Mouse (Mus musculus): ENCODE results near the gene Pgam2. TPM values are rescaled to one million over a fixed set of nuclear protein-coding genes. Genes with fewer than 3 reads are reported as not detected.

Gene Pgam2
- polyA plus RNA-seq, 1 experiment from 2014 or later, result 1.2 TPM

GRCm38 (mm10) chr11:5802457-5803217 lies 896 bp downstream of the Pgam2 start:
- no peak overlapping the region for H3K4me2 ChIP-seq
- ATAC-seq, result peak; percentile 20; the same call in 1 of the 2 replicates
- 0 out of 2 replicates have a peak, but pooled peaks cover 6% of the 10 kb centered on the region for H3K4me1 ChIP-seq
- WGBS, result 75% methylated on average over 8 of the region's 8 CpGs
- no peaks in the 10 kb centered on the region for H3K9me3 ChIP-seq (replicated peaks)
- no peak overlapping the region for H3K27ac ChIP-seq
- peaks cover 41% of the 10 kb centered on the region for H3K36me3 ChIP-seq (ENCODE audit: poor library complexity, severe bottlenecking)
- H3K27me3 ChIP-seq, result no peaks in the 10 kb centered on the region
- H3K9ac ChIP-seq, result no peak overlapping the region
- no peak overlapping the region for H3K4me3 ChIP-seq

GRCm38 (mm10) chr11:5802005-5802404 lies 1.5 kb downstream of the Pgam2 start:
- H3K4me3 ChIP-seq, result no peak overlapping the region
- H3K4me2 ChIP-seq, result no peak overlapping the region
- peaks cover 47% of the 10 kb centered on the region for H3K36me3 ChIP-seq (ENCODE audit: poor library complexity, severe bottlenecking)
- no peak overlapping the region for H3K27ac ChIP-seq
- no peak overlapping the region for H3K9ac ChIP-seq
- 0 out of 2 replicates have a peak, but pooled peaks have one; percentile 11 for ATAC-seq
- no peaks in the 10 kb centered on the region for H3K9me3 ChIP-seq (replicated peaks)
- H3K4me1 ChIP-seq, result 0 out of 2 replicates have a peak, but pooled peaks cover 6% of the 10 kb centered on the region
- H3K27me3 ChIP-seq, result no peaks in the 10 kb centered on the region
- 77% methylated on average over 12 of the region's 12 CpGs for WGBS

GRCm38 (mm10) chr11:5801511-5801910 lies 2.0 kb downstream of the Pgam2 start:
- Histone ChIP-seq H3K27ac (no peak overlapping the region), H3K4me1 (0 out of 2 replicates have a peak, but pooled peaks cover 6% of the 10 kb centered on the region), H3K36me3 (ENCODE audit: poor library complexity, severe bottlenecking) (peaks cover 52% of the 10 kb centered on the region), H3K4me3 (no peak overlapping the region), H3K9me3 (replicated peaks) (no peaks in the 10 kb centered on the region), H3K4me2 (no peak overlapping the region), H3K9ac (no peak overlapping the region), H3K27me3 (no peaks in the 10 kb centered on the region)
- no peak for ATAC-seq
- WGBS, result 95% methylated on average over 16 of the region's 16 CpGs

- ATAC-seq, result no peak
- Histone ChIP-seq H3K36me3 (ENCODE audit: poor library complexity, severe bottlenecking) (peaks cover 69% of the 10 kb centered on the region), H3K4me2 (no peak overlapping the region), H3K27me3 (no peaks in the 10 kb centered on the region), H3K9me3 (replicated peaks) (no peaks in the 10 kb centered on the region), H3K4me3 (no peak overlapping the region), H3K9ac (no peak overlapping the region), H3K27ac (no peak overlapping the region), H3K4me1 (0 out of 2 replicates have a peak, but pooled peaks cover 6% of the 10 kb centered on the region)
- WGBS, result 88% methylated on average over 17 of the region's 17 CpGs
Measured at GRCm38 (mm10) chr11:5799621-5800490, 3.7 kb downstream of the Pgam2 start.

GRCm38 (mm10) chr11:5797928-5798327 lies 5.6 kb downstream of the Pgam2 start:
- Histone ChIP-seq H3K27ac (no peak overlapping the region), H3K4me1 (no peaks in the 10 kb centered on the region), H3K36me3 (ENCODE audit: poor library complexity, severe bottlenecking) (peaks cover 85% of the 10 kb centered on the region), H3K4me3 (no peak overlapping the region), H3K9me3 (replicated peaks) (no peaks in the 10 kb centered on the region), H3K9ac (no peak overlapping the region), H3K4me2 (no peak overlapping the region), H3K27me3 (no peaks in the 10 kb centered on the region)
- WGBS, result 87% methylated on average over 5 of the region's 5 CpGs
- ATAC-seq, result no peak

- WGBS, result 75% methylated on average over 11 of the region's 11 CpGs
- Histone ChIP-seq H3K36me3 (ENCODE audit: poor library complexity, severe bottlenecking) (peaks cover 91% of the 10 kb centered on the region), H3K27ac (no peak overlapping the region), H3K9me3 (replicated peaks) (no peaks in the 10 kb centered on the region), H3K4me2 (no peak overlapping the region), H3K27me3 (no peaks in the 10 kb centered on the region), H3K4me1 (no peaks in the 10 kb centered on the region), H3K4me3 (no peak overlapping the region), H3K9ac (no peak overlapping the region)
- no peak for ATAC-seq
Measured at GRCm38 (mm10) chr11:5797371-5797770, 6.2 kb downstream of the Pgam2 start.

- ATAC-seq, result no peak
Measured at GRCm38 (mm10) chr11:5796939-5797338, 6.6 kb downstream of the Pgam2 start.

GRCm38 (mm10) chr11:5795706-5796105 lies 7.8 kb downstream of the Pgam2 start:
- no peak overlapping the region; the same call in 1 of the 2 replicates for H3K27ac ChIP-seq
- 90% methylated on average over 7 of the region's 7 CpGs for WGBS

More at GRCm38 (mm10) chr11:5796939-5797338, 6.6 kb downstream of the Pgam2 start:
- H3K4me3 ChIP-seq, result no peak overlapping the region
- no peaks in the 10 kb centered on the region for H3K9me3 ChIP-seq (replicated peaks)
- 89% methylated on average over 15 of the region's 15 CpGs for WGBS
- no peaks in the 10 kb centered on the region for H3K27me3 ChIP-seq
- no peak overlapping the region for H3K4me2 ChIP-seq
- no peak overlapping the region for H3K9ac ChIP-seq
- H3K36me3 ChIP-seq (ENCODE audit: poor library complexity, severe bottlenecking), result peaks cover 95% of the 10 kb centered on the region
- H3K4me1 ChIP-seq, result no peaks in the 10 kb centered on the region
- no peak overlapping the region for H3K27ac ChIP-seq

GRCm38 (mm10) chr11:5795290-5795689 lies 8.2 kb downstream of the Pgam2 start:
- H3K27ac ChIP-seq, result no peak overlapping the region
- no peaks in the 10 kb centered on the region for H3K27me3 ChIP-seq
- H3K9me3 ChIP-seq (replicated peaks), result no peaks in the 10 kb centered on the region
- ATAC-seq, result no peak
- H3K9ac ChIP-seq, result no peak overlapping the region
- no peak overlapping the region for H3K4me3 ChIP-seq
- H3K4me2 ChIP-seq, result no peak overlapping the region
- H3K4me1 ChIP-seq, result no peaks in the 10 kb centered on the region
- WGBS, result 90% methylated on average over 9 of the region's 9 CpGs
- peaks cover 89% of the 10 kb centered on the region for H3K36me3 ChIP-seq (ENCODE audit: poor library complexity, severe bottlenecking)

More at GRCm38 (mm10) chr11:5795706-5796105, 7.8 kb downstream of the Pgam2 start:
- no peak overlapping the region for H3K9ac ChIP-seq
- peak; percentile 24; the same call in 1 of the 2 replicates for ATAC-seq
- H3K4me3 ChIP-seq, result no peak overlapping the region
- peaks cover 93% of the 10 kb centered on the region for H3K36me3 ChIP-seq (ENCODE audit: poor library complexity, severe bottlenecking)
- no peaks in the 10 kb centered on the region for H3K27me3 ChIP-seq
- no peaks in the 10 kb centered on the region for H3K9me3 ChIP-seq (replicated peaks)
- no peaks in the 10 kb centered on the region for H3K4me1 ChIP-seq
- no peak overlapping the region for H3K4me2 ChIP-seq

GRCm38 (mm10) chr11:5790431-5790830 lies 13.1 kb downstream of the Pgam2 start:
- Histone ChIP-seq H3K27ac (no peak overlapping the region), H3K9me3 (replicated peaks) (no peaks in the 10 kb centered on the region), H3K4me1 (peaks cover 23% of the 10 kb centered on the region), H3K27me3 (no peaks in the 10 kb centered on the region), H3K9ac (no peak overlapping the region), H3K4me3 (no peak overlapping the region), H3K4me2 (no peak overlapping the region), H3K36me3 (ENCODE audit: poor library complexity, severe bottlenecking) (peaks cover 41% of the 10 kb centered on the region)
- no peak for ATAC-seq
- WGBS, result 100% methylated on average over 1 of the region's 1 CpGs

- H3K9me3 ChIP-seq (replicated peaks), result no peaks in the 10 kb centered on the region
- peaks cover 23% of the 10 kb centered on the region for H3K4me1 ChIP-seq
- H3K36me3 ChIP-seq (ENCODE audit: poor library complexity, severe bottlenecking), result peaks cover 35% of the 10 kb centered on the region
- peak overlapping the region; percentile 94 for H3K4me3 ChIP-seq
- WGBS, result 92% methylated on average over 3 of the region's 3 CpGs
- H3K27ac ChIP-seq, result no peak overlapping the region
- H3K27me3 ChIP-seq, result no peaks in the 10 kb centered on the region
- no peak for ATAC-seq
- peak overlapping the region; percentile 88 for H3K9ac ChIP-seq
- H3K4me2 ChIP-seq, result peak overlapping the region; percentile 95
Measured at GRCm38 (mm10) chr11:5789754-5790333, 13.7 kb downstream of the Pgam2 start.
